Mouse (Mus musculus): Measurements from ENCODE around the gene Slamf8. TPM values are rescaled to one million over a fixed set of nuclear protein-coding genes. Genes with fewer than 3 reads are reported as not detected.

Gene Slamf8
- polyA plus RNA-seq, 1 experiment from 2014 or later = 0.10 TPM

GRCm38 (mm10) chr1:172619235-172619634 is 28.9 kb upstream of the Slamf8 start:
- H3K36me3 ChIP-seq = no peaks in the 10 kb centered on the region
- WGBS = 10% methylated on average over 7 of the region's 7 CpGs
- no peak overlapping the region for H3K4me3 ChIP-seq (replicated peaks)
- H3K27ac ChIP-seq = no peak overlapping the region
- peaks cover 27% of the 10 kb centered on the region for H3K4me1 ChIP-seq
- no peak overlapping the region for H3K4me2 ChIP-seq
- 0 out of 2 replicates have a peak, but pooled peaks cover 4% of the 10 kb centered on the region for H3K27me3 ChIP-seq
- no peaks in the 10 kb centered on the region for H3K9me3 ChIP-seq (replicated peaks)
- no peak overlapping the region for H3K9ac ChIP-seq
- no peak for ATAC-seq (replicated peaks; ENCODE audit: low FRiP score)

DNA sequence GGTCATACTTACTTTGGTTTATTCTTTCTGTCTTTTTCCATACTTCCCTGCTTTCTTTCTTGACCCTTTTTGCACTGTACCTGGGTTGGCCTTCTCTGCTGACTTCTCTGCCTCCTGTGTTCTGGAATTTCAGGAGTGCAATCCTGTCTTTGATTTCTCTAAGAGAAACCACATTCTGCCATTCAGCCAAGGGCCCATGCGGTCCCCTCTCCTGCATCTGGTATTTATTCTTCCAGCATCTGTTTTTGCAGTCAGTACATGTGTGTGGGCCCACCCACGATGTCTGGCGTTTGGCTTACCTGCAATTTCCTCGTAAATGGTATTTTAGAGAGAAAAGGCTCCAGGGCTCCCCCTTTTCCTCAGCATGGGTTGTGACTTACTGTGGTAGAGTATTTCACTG is 27.8 kb upstream of the Slamf8 start:
- H3K9me3 ChIP-seq (replicated peaks) = no peaks in the 10 kb centered on the region
- no peak overlapping the region for H3K9ac ChIP-seq
- no peak for ATAC-seq (replicated peaks; ENCODE audit: low FRiP score)
- peaks cover 28% of the 10 kb centered on the region for H3K4me1 ChIP-seq
- H3K27me3 ChIP-seq = 0 out of 2 replicates have a peak, but pooled peaks cover 4% of the 10 kb centered on the region
- H3K4me3 ChIP-seq (replicated peaks) = no peak overlapping the region
- H3K27ac ChIP-seq = no peak overlapping the region
- no peaks in the 10 kb centered on the region for H3K36me3 ChIP-seq
- no peak overlapping the region for H3K4me2 ChIP-seq
- WGBS = 44% methylated on average over 4 of the region's 4 CpGs

DNA sequence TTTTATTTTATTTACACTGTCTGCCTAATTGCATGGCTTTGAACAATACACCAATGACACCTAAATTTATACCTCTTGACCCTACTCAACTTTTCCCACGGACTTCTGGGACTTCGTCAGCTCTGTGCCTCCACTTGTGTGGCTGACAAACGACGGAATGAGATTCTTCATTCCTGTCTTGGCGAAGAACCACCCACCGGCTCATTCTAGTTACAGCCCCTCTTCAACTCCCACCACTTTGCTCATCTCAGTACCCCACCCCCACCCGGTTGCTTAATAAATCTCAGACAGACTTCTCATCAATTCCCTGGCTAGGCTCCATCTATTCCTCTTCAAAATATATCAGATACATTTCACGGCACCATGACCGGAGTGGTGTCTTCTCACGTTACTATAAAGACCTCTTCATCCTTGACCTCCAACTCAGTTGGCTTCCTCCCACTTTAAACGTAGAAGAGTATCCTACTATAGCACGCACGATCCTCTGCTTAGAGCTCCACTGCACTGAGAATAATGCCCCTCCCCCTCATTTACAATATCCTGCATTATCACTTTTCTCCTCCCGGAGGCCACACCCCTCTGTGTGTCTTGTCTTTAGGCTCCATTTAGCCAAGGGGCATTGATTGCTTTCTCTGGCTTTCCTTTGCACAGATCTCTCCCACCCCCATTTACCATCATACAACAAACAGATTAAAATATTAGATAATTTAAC is 27.2 kb upstream of the Slamf8 start:
- H3K27ac ChIP-seq = no peak overlapping the region
- H3K27me3 ChIP-seq = 0 out of 2 replicates have a peak, but pooled peaks cover 4% of the 10 kb centered on the region
- peak overlapping the region; percentile 32 for H3K4me3 ChIP-seq (replicated peaks)
- H3K9ac ChIP-seq = no peak overlapping the region
- H3K36me3 ChIP-seq = no peaks in the 10 kb centered on the region
- 12% methylated on average over 14 of the region's 14 CpGs for whole genome bisulfite sequencing
- H3K4me1 ChIP-seq = peaks cover 28% of the 10 kb centered on the region
- H3K4me2 ChIP-seq = peak overlapping the region; percentile 69
- ATAC-seq (replicated peaks; ENCODE audit: low FRiP score) = peak; percentile 59
- no peaks in the 10 kb centered on the region for H3K9me3 ChIP-seq (replicated peaks)

- H3K4me3 ChIP-seq (replicated peaks) = peak overlapping the region; percentile 32
- H3K27ac ChIP-seq = no peak overlapping the region
- H3K4me2 ChIP-seq = peak overlapping the region; percentile 69
- H3K9me3 ChIP-seq (replicated peaks) = no peaks in the 10 kb centered on the region
- peak; percentile 62 for ATAC-seq (replicated peaks; ENCODE audit: low FRiP score)
- H3K4me1 ChIP-seq = peaks cover 28% of the 10 kb centered on the region
- H3K9ac ChIP-seq = no peak overlapping the region
- no peaks in the 10 kb centered on the region for H3K36me3 ChIP-seq
- 0 out of 2 replicates have a peak, but pooled peaks cover 4% of the 10 kb centered on the region for H3K27me3 ChIP-seq
- WGBS = 9% methylated on average over 22 of the region's 22 CpGs
Observed at GRCm38 (mm10) chr1:172616537-172617300, 26.4 kb upstream of the Slamf8 start.

GRCm38 (mm10) chr1:172615412-172615811 is 25.0 kb upstream of the Slamf8 start:
- Histone ChIP-seq H3K9me3 (replicated peaks) (no peaks in the 10 kb centered on the region), H3K27me3 (0 out of 2 replicates have a peak, but pooled peaks cover 4% of the 10 kb centered on the region), H3K36me3 (no peaks in the 10 kb centered on the region), H3K9ac (no peak overlapping the region), H3K27ac (no peak overlapping the region), H3K4me1 (peaks cover 28% of the 10 kb centered on the region), H3K4me3 (replicated peaks) (no peak overlapping the region), H3K4me2 (no peak overlapping the region)
- 65% methylated on average over 4 of the region's 4 CpGs for WGBS
- no peak for ATAC-seq (replicated peaks; ENCODE audit: low FRiP score)

GRCm38 (mm10) chr1:172614654-172615053 is 24.3 kb upstream of the Slamf8 start:
- Histone ChIP-seq H3K36me3 (no peaks in the 10 kb centered on the region), H3K9ac (no peak overlapping the region), H3K27ac (peak overlapping the region; percentile 18; the same call in 1 of the 2 replicates), H3K4me1 (peaks cover 28% of the 10 kb centered on the region), H3K27me3 (0 out of 2 replicates have a peak, but pooled peaks cover 4% of the 10 kb centered on the region), H3K4me2 (peak overlapping the region; percentile 31; the same call in 1 of the 2 replicates), H3K9me3 (replicated peaks) (no peaks in the 10 kb centered on the region), H3K4me3 (replicated peaks) (no peak overlapping the region)
- 55% methylated on average over 10 of the region's 10 CpGs for WGBS
- ATAC-seq (replicated peaks; ENCODE audit: low FRiP score) = peak; percentile 48

DNA sequence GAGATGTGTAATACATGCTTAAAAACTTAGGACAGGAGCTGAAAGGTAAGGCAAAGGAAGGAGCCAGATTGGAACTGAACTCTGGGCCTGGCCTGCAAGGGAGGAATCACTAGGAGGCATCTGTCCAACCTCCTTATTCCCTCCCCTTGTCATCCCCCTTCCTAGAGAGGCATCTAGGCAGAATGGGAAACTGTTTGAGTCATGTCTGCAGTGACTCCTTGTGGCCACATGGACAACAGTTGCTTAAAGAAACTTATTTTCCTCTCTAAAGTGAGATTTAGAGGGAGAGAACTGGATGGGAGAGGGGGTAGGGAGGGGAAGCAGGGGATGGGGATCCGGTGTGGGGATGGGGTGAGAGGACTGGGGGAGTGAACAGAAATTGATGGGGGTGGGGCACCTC is 22.4 kb upstream of the Slamf8 start:
- ATAC-seq (replicated peaks; ENCODE audit: low FRiP score) = no peak
- H3K27me3 ChIP-seq = 0 out of 2 replicates have a peak, but pooled peaks cover 4% of the 10 kb centered on the region
- H3K27ac ChIP-seq = no peak overlapping the region
- H3K4me2 ChIP-seq = no peak overlapping the region
- H3K9ac ChIP-seq = no peak overlapping the region
- H3K4me3 ChIP-seq (replicated peaks) = no peak overlapping the region
- H3K36me3 ChIP-seq = no peaks in the 10 kb centered on the region
- peaks cover 27% of the 10 kb centered on the region for H3K4me1 ChIP-seq
- 48% methylated on average over 1 of the region's 1 CpGs for WGBS
- no peaks in the 10 kb centered on the region for H3K9me3 ChIP-seq (replicated peaks)

DNA sequence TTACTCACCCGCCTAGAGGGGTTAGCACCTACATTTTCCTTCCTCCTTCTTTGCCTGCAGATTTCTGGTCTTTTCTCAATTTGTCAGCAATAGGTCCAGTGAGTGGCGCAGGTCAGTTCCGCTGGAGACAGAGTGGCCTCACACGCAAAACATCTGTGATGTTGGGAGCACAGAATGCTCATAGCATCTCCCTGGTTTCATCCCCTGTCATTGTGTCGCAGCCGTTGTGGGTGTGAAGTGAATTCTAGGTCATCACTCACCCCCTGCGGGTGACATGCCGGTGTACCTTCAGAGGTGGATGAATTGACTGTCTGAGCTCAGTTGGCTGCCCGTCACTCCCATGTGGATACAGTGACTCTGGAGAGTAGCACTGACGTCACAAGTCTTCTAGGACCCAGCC is 20.9 kb upstream of the Slamf8 start:
- Histone ChIP-seq H3K9ac (no peak overlapping the region), H3K4me1 (peaks cover 13% of the 10 kb centered on the region), H3K27me3 (0 out of 2 replicates have a peak, but pooled peaks cover 4% of the 10 kb centered on the region), H3K27ac (no peak overlapping the region), H3K4me3 (replicated peaks) (no peak overlapping the region), H3K4me2 (no peak overlapping the region), H3K36me3 (no peaks in the 10 kb centered on the region), H3K9me3 (replicated peaks) (no peaks in the 10 kb centered on the region)
- ATAC-seq (replicated peaks; ENCODE audit: low FRiP score) = no peak
- WGBS = 84% methylated on average over 10 of the region's 10 CpGs

DNA sequence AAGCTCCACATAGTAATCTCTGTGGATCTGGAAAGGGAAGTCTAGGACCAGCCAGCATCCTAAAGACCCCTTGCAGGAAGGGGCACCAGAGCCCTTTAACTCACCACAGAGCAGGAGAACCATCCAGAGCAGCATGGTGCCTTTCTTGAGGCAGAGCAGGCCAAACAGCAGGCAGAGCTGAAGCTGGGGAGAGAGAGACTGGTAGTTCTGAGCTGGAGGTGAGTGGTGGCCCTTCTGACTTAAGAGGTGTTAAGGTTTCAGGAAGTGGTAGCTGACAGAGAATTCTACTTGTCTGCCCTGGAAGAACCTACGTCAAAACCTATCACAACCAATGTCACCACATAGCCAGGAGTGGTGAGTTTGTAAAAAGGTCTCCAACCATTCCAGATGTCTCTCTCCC is 12.0 kb upstream of the Slamf8 start, which contains the start of gene Fcrl6:
TSS of gene Fcrl6 (minus strand) at position 226 of the 400 bp plus-strand sequence.
- Histone ChIP-seq H3K36me3 (no peaks in the 10 kb centered on the region), H3K27ac (no peak within 1 kb of the TSS), H3K9me3 (replicated peaks) (no peaks in the 10 kb centered on the region), H3K4me2 (no peak within 1 kb of the TSS), H3K9ac (no peak within 1 kb of the TSS), H3K27me3 (no peaks in the 10 kb centered on the region), H3K4me1 (no peaks in the 10 kb centered on the region), H3K4me3 (replicated peaks) (no peak within 1 kb of the TSS)
- no peak for ATAC-seq (replicated peaks; ENCODE audit: low FRiP score)
- WGBS = 93% methylated on average over 1 of the region's 1 CpGs

GRCm38 (mm10) chr1:172594495-172594894 is 4.1 kb upstream of the Slamf8 start:
- Histone ChIP-seq H3K27me3 (no peaks in the 10 kb centered on the region), H3K9me3 (replicated peaks) (no peaks in the 10 kb centered on the region), H3K27ac (no peak overlapping the region), H3K4me1 (no peaks in the 10 kb centered on the region), H3K4me3 (replicated peaks) (no peak overlapping the region), H3K36me3 (no peaks in the 10 kb centered on the region), H3K9ac (no peak overlapping the region), H3K4me2 (no peak overlapping the region)
- ATAC-seq (replicated peaks; ENCODE audit: low FRiP score) = no peak

DNA sequence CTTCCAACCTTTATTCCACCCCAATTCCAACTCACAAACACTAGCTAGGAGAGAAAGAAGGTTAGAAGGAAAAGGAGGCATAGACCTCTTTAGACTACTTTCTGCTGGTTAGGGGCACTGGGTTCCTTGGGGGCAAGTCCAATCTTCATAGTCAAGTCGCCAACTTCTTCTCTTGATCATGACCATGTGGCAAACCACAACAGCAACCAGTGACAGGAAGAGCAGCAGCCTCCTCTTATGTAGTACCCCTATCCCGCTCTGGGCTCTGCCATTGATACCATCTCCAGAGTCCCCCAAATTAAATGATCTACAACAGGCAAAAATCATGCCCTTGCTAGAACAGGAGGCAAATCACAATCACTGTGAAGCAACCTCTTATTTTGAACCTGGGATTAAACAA is 3.6 kb upstream of the Slamf8 start:
- Histone ChIP-seq H3K4me2 (no peak overlapping the region), H3K9ac (no peak overlapping the region), H3K4me3 (replicated peaks) (no peak overlapping the region), H3K36me3 (no peaks in the 10 kb centered on the region), H3K4me1 (no peaks in the 10 kb centered on the region), H3K27ac (no peak overlapping the region), H3K9me3 (replicated peaks) (no peaks in the 10 kb centered on the region), H3K27me3 (no peaks in the 10 kb centered on the region)
- WGBS = 80% methylated on average over 2 of the region's 2 CpGs
- ATAC-seq (replicated peaks; ENCODE audit: low FRiP score) = no peak

GRCm38 (mm10) chr1:172593321-172593720 is 3.0 kb upstream of the Slamf8 start:
- no peaks in the 10 kb centered on the region for H3K36me3 ChIP-seq
- no peak overlapping the region for H3K9ac ChIP-seq
- H3K4me3 ChIP-seq (replicated peaks) = no peak overlapping the region
- H3K27me3 ChIP-seq = no peaks in the 10 kb centered on the region
- no peaks in the 10 kb centered on the region for H3K4me1 ChIP-seq
- H3K9me3 ChIP-seq (replicated peaks) = no peaks in the 10 kb centered on the region
- no peak overlapping the region for H3K27ac ChIP-seq
- H3K4me2 ChIP-seq = no peak overlapping the region
- no peak for ATAC-seq (replicated peaks; ENCODE audit: low FRiP score)
- WGBS = 75% methylated on average over 3 of the region's 3 CpGs

All from kidney, embryonic 15.5 days (tissue).